Mouse (Mus musculus): Measurements from ENCODE around the gene Dcp1a.

Dcp1a gene

GRCm38 (mm10) chr14:30551509-30551908 lies 72.2 kb downstream of the Dcp1a start:
- in situ Hi-C loops (cut with MboI; ENCODE audit: low pct_unique_long_range_greater_than_20kb in 1 of 2, low sequenced_read_pairs in 2 of 2, unreplicated experiment in 1 of 2) = no loop called here

GRCm38 (mm10) chr14:30551981-30552380 lies 72.6 kb downstream of the Dcp1a start:
- in situ Hi-C loops (cut with MboI; ENCODE audit: low pct_unique_long_range_greater_than_20kb in 1 of 2, low sequenced_read_pairs in 2 of 2, unreplicated experiment in 1 of 2) = no loop called here

DNA sequence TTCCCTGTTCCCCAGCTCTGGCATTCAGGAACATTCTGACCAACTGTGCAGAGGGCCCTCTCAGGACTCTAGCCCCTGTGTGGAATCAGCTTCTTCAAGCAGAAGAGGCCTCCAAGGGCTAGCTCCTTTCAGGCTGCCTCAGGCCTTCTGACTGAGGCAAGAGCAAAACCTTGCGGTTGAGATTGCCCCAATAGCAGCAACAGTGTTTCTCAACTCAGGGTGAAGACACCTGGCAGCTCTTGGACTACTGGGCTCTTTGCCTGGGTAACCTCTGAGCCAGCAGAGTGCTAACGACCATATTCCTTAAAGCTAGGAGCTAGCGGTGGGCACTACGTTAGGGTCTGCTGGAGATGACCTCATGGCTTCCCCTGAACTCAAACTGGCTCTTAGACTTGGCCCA lies 73.8 kb downstream of the Dcp1a start:
- in situ Hi-C loops (cut with MboI; ENCODE audit: low pct_unique_long_range_greater_than_20kb in 1 of 2, low sequenced_read_pairs in 2 of 2, unreplicated experiment in 1 of 2) = no loop called here

GRCm38 (mm10) chr14:30556651-30557050 lies 77.3 kb downstream of the Dcp1a start:
- in situ Hi-C loops (cut with MboI; ENCODE audit: low pct_unique_long_range_greater_than_20kb in 1 of 2, low sequenced_read_pairs in 2 of 2, unreplicated experiment in 1 of 2) = no loop called here

DNA sequence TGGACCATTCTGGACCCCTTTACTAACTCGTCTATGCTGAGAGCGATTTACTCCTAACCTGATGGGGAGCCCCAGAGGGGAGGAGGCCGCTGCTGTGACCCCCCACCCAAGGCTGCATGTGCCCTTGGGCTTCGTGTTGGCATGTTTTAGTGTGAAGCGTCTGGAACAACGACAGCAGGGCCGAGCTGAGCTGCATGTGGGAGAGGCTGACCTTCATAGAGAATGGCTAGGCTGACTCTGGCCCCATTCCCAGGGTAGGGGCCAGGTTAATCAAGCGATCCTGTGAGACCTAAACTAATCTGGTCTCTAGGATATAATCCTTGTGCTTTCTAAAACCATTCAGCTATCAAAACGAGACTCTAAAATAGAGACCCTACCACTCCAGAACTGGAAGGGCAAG lies 78.4 kb downstream of the Dcp1a start:
- in situ Hi-C loops (cut with MboI; ENCODE audit: low pct_unique_long_range_greater_than_20kb in 1 of 2, low sequenced_read_pairs in 2 of 2, unreplicated experiment in 1 of 2) = no loop called here

GRCm38 (mm10) chr14:30559321-30559850 lies 80.1 kb downstream of the Dcp1a start:
- in situ Hi-C loops (cut with MboI; ENCODE audit: low pct_unique_long_range_greater_than_20kb in 1 of 2, low sequenced_read_pairs in 2 of 2, unreplicated experiment in 1 of 2) = no loop called here

- in situ Hi-C loops (cut with MboI; ENCODE audit: low pct_unique_long_range_greater_than_20kb in 1 of 2, low sequenced_read_pairs in 2 of 2, unreplicated experiment in 1 of 2) = no loop called here
Measured at GRCm38 (mm10) chr14:30560803-30561389, 81.6 kb downstream of the Dcp1a start.

DNA sequence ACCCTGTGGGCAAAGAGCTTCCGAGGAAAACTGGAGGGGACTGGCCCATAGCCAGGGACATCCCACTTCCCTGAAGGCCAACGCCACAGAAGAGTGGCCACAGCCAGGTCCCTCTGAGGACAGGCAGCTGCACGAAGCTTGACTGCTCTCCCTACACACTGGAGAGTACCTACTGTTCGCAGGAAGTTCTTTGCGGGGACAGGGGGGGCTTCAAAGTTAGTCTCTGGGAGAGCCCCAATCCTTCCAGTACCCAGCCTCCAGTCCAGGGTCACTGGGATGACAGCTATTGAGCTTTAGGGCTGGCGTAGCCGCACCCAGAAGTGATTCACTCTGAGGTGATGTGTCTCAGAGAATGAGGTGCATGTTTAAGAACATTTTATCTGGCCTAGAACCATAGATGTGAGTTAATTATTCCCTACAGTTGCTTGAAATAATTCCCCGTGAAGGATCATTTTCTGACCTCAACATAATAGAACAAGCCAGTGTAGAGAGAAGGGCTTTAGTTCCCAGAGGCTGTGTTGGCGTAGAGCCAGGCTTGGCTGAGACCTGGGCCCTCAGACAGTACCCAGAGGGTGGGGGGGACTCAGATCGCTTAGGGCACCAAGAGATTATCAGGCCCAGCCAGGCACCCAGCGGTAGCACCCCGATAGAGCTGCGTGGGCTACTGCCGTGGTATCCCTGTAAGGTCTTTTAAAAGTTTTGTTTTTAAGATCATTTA lies 82.3 kb downstream of the Dcp1a start:
- in situ Hi-C loops (cut with MboI; ENCODE audit: low pct_unique_long_range_greater_than_20kb in 1 of 2, low sequenced_read_pairs in 2 of 2, unreplicated experiment in 1 of 2) = no loop called here

DNA sequence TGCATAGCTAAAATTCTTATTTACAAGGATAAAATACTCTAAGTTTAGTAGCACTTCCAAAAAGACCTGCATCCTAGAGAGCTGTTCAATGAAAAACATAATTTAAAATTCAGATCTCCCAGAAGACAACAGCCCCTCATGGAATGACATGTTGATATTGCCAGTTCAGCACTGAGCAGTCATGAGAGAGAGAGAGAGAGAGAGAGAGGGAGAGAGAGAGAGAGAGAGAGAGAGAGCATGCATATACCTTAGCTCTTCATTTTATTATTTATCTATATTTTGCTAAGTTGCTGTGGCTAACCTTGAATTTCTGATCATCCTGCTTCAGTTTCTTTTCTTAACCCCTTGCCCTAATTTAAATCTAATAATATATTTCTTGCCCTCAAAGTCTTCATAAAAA lies 83.0 kb downstream of the Dcp1a start:
- in situ Hi-C loops (cut with MboI; ENCODE audit: low pct_unique_long_range_greater_than_20kb in 1 of 2, low sequenced_read_pairs in 2 of 2, unreplicated experiment in 1 of 2) = no loop called here

DNA sequence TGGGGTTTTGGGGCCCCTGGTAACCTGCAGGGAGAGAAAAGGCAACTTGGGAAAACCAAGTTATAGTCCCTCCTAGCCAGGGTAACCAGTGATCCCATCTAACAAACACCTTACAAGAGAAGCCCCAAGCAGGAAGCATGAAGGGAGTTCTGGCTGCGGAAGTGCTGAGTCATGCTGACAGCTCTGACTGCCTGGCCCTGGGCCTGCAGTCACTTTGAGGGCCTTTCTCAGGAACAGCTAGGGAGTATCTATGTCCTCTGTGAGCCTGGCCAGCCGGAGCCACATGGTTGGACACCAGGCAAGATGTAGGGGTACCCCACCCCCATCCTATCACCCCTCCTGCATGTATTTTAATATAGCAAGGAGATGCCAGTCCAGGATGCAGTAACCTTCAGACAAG lies 85.1 kb downstream of the Dcp1a start:
- in situ Hi-C loops (cut with MboI; ENCODE audit: low pct_unique_long_range_greater_than_20kb in 1 of 2, low sequenced_read_pairs in 2 of 2, unreplicated experiment in 1 of 2) = no loop called here

GRCm38 (mm10) chr14:30566317-30566716 lies 87.0 kb downstream of the Dcp1a start:
- in situ Hi-C loops (cut with MboI; ENCODE audit: low pct_unique_long_range_greater_than_20kb in 1 of 2, low sequenced_read_pairs in 2 of 2, unreplicated experiment in 1 of 2) = no loop called here

GRCm38 (mm10) chr14:30568016-30568415 lies 88.7 kb downstream of the Dcp1a start:
- in situ Hi-C loops (cut with MboI; ENCODE audit: low pct_unique_long_range_greater_than_20kb in 1 of 2, low sequenced_read_pairs in 2 of 2, unreplicated experiment in 1 of 2) = no loop called here

DNA sequence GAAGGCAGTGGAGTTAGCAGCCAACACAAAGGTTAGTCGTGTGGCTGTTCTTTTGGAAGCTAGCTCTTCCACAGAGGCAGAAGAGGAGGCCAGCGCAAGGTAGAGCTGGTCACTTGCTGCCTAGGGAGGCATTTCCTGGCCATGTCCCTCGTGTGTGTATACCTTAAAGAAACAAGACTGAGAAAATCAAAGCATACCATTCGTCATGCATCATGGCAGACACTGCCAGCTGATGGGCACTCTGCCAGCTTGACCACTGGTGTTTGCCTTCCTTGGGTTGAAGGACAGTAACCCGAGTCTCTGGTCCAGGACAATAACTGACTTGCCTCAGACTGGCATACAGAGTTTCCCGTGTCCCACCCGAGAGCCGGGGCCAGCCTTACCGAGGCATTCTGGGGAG lies 91.0 kb downstream of the Dcp1a start:
- in situ Hi-C loops (cut with MboI; ENCODE audit: low pct_unique_long_range_greater_than_20kb in 1 of 2, low sequenced_read_pairs in 2 of 2, unreplicated experiment in 1 of 2) = no loop called here

- in situ Hi-C loops (cut with MboI; ENCODE audit: low pct_unique_long_range_greater_than_20kb in 1 of 2, low sequenced_read_pairs in 2 of 2, unreplicated experiment in 1 of 2) = no loop called here
Measured at GRCm38 (mm10) chr14:30572253-30572652, 92.9 kb downstream of the Dcp1a start.

GRCm38 (mm10) chr14:30573235-30573634 lies 93.9 kb downstream of the Dcp1a start:
- in situ Hi-C loops (cut with MboI; ENCODE audit: low pct_unique_long_range_greater_than_20kb in 1 of 2, low sequenced_read_pairs in 2 of 2, unreplicated experiment in 1 of 2) = no loop called here

DNA sequence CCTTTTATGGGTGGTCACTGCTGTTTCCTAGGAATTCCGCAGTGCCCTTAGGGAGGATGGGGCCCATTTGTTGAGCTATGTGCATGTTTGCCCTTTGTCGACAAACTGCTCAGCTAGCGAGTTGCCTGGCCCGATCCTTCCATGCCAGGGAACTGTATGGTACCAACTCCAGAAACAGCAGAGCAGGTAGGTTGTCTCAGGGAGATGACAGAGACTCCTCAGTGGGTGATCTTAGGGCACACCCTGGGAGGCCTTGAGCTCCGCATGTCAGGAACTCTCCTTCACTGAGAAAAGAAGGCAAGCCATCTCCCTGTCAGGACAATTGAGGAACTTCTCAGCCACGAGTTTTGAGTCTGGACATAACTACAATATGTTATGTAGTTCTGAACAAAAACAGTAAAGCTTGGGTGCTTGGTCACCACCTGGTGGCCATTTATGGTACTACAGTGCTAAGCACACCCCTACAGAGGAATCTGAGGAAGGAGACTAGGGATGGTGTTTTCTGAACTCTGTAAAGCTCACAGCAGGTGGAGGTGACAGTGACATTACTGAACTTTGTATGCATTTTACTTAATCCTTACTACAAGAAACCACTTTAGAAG lies 94.7 kb downstream of the Dcp1a start:
- in situ Hi-C loops (cut with MboI; ENCODE audit: low pct_unique_long_range_greater_than_20kb in 1 of 2, low sequenced_read_pairs in 2 of 2, unreplicated experiment in 1 of 2) = no loop called here

DNA sequence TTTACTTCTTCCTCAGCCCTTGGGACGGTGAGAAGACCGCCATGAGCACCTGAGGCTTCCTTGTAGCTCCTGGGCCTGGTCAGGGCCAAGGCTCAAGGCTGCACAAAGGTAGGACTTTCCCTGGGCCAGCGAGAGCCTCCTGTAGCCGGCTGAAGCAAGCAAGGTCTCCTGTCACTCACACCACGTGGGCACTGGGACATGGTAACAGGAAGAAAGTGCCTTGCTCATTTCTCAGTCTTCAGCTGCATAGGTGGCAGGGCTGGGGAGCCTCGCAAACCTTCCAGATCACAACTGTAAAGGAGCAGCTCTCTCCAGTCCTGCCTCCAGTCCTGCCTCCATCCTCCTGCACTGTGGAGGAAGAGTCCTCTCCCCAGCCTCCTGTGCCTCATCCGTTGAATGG lies 96.5 kb downstream of the Dcp1a start:
- in situ Hi-C loops (cut with MboI; ENCODE audit: low pct_unique_long_range_greater_than_20kb in 1 of 2, low sequenced_read_pairs in 2 of 2, unreplicated experiment in 1 of 2) = no loop called here

- in situ Hi-C loops (cut with MboI; ENCODE audit: low pct_unique_long_range_greater_than_20kb in 1 of 2, low sequenced_read_pairs in 2 of 2, unreplicated experiment in 1 of 2) = no loop called here
Measured at GRCm38 (mm10) chr14:30576260-30576659, 96.9 kb downstream of the Dcp1a start.
